Mouse (Mus musculus): ENCODE measurements around the gene Slco6c1. TPM values are rescaled to one million over a fixed set of nuclear protein-coding genes. Genes with fewer than 3 reads are reported as not detected.
A peak's percentile ranks its signal among the peaks of the same experiment; 100 is the strongest.

Slco6c1 gene
- total RNA-seq (2021): not detected

DNA sequence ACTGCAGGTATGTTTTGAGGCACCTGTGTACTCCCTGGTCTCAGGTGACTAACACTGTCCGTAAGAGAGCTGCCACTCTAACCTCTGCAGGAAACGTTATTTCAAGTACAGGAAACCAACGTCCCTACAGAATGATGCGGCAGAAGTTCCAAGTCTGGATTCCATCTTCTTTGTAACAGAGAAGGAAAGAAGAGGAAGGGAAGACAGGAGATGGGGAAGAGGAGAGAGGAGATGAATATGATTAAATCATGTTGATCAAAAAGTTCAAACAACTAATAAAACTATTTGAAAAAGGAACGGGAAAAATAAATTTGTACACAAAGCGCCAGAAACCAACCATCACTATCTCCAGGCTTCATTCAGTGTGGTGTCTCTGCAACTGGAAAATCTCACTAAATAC is at the start of gene Slco6c1:
Gene Slco6c1, minus strand, starts transcription at position 101 of the 400 bp plus-strand sequence.
- DNase-seq (ENCODE audit: low spot score in 2 of 2): no peak
- intact Hi-C loops (cut with DNase I): no loop called here

GRCm38 (mm10) chr1:97038982-97039381 is 89.1 kb downstream of the Slco6c1 start:
- intact Hi-C loops (cut with DNase I): loop anchor here (5.0 to 10.0 kb wide), 3 partner anchors 648 to 1356 kb away; no protein-coding TSS in a partner anchor
- no peak for DNase-seq (ENCODE audit: low spot score in 2 of 2)

DNA sequence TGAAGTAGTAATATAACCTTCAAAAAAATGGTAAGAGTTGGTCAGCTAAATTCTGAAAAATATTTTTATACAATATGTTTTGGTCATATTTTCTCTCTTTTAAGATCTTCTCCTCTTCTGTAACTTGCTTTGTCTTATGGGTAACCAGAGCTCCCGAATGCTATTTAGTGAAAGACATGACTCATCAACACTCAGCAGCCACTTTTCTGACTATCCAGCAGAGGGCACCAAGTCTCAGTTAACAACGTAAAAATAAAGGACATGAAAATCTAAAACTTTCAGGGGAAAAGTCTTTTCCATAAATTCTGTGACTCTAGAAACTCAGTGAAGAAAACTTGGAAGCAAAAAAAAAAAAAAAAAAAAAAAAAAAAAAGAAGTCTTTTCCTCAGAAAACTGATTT is 89.6 kb downstream of the Slco6c1 start:
- intact Hi-C loops (cut with DNase I): loop anchor here (5.0 to 10.0 kb wide), 3 partner anchors 649 to 1356 kb away; no protein-coding TSS in a partner anchor
- DNase-seq (ENCODE audit: low spot score in 2 of 2): peak; percentile 29 to 54

DNA sequence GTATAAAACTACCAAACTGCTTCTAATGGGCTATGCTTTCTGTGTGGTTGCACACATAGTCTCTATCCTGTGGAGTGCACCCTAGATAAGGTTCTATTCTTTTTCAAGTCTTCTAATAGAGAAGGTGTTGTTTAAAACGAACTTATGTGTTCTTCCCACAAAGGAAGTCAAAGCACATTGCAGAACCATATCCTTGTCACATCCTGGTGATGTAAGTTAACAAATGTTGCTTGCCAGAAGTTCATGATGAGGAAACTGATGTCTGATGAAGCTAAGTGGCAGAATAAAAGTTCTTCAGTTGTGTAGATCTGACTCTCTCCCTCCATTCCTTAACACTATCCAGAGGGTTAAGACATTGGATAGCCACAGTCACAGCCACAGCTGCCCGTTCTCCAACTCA is 90.1 kb downstream of the Slco6c1 start:
- DNase-seq (ENCODE audit: low spot score in 2 of 2): no peak
- intact Hi-C loops (cut with DNase I): loop anchor here (5.0 to 10.0 kb wide), 3 partner anchors 649 to 1357 kb away; no protein-coding TSS in a partner anchor

GRCm38 (mm10) chr1:97021388-97021787 is 106.7 kb downstream of the Slco6c1 start:
- DNase-seq (ENCODE audit: low spot score in 2 of 2): no peak
- intact Hi-C loops (cut with DNase I): no loop called here

DNA sequence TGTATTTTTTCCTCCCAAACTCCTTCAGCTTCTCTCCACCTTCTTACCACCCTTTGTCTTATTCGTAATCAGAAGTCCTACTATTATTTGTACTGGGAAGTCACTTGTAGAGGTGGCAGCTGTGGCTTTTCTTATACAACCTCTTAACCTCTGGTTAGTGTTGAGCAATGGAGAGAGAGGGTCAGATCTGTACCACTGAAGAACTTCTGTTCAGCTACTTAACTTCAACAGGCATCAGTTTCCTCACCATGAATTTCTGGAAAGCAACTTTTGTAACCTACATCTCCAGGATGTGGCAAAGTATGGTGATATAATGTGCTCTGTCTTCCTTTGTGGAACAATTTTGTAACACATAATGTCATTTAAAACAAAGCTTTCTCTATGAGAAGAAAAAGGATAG is 108.7 kb downstream of the Slco6c1 start:
- intact Hi-C loops (cut with DNase I): loop anchor here (1.0 kb wide), 1 partner anchor 173 kb away; no protein-coding TSS in a partner anchor

GRCm38 (mm10) chr1:97018978-97019377 is 109.1 kb downstream of the Slco6c1 start:
- intact Hi-C loops (cut with DNase I): loop anchor here (1.0 kb wide), 1 partner anchor 173 kb away; no protein-coding TSS in a partner anchor
- peak; percentile 62 to 82 for DNase-seq (ENCODE audit: low spot score in 2 of 2)

More for the DNA sequence above, 108.7 kb downstream of the Slco6c1 start:
- DNase-seq (ENCODE audit: low spot score in 2 of 2): no peak

All from left cerebral cortex, postnatal 25 days (tissue).